Mouse (Mus musculus) heart, embryonic 16.5 days (tissue): ENCODE results near the gene Gm39653. TPM values are rescaled to one million over a fixed set of nuclear protein-coding genes. Genes with fewer than 3 reads are reported as not detected.

ENCODE experiments used
- ATAC-seq: fragments of 200-750 bp; cut with Nextera tagmentation; replicated peaks from 2 replicates; pipeline ENCODE4 v1.8.0; 2017; ENCODE audit warnings: moderate number of reproducible peaks; ENCODE audit not compliant: insufficient read depth, low FRiP score; ENCODE audit errors: extremely low read depth
- H3K27ac ChIP-seq: fragments of 300-500 bp; sonication (generic); 2 replicates; pipeline ENCODE4 v1.5.1; 2014; ENCODE audit warnings: mild to moderate bottlenecking, low read length, control low read depth, moderate library complexity
- H3K27me3 ChIP-seq: fragments of 300-500 bp; sonication (generic); 2 replicates; pipeline ENCODE4 v1.6.1; 2014; ENCODE audit warnings: low read length, mixed read lengths; ENCODE audit not compliant: control insufficient read depth, insufficient read depth
- H3K36me3 ChIP-seq: fragments of 300-500 bp; sonication (generic); 2 replicates; pipeline ENCODE4 v1.6.1; 2014; ENCODE audit not compliant: control insufficient read depth, insufficient read depth
- H3K4me1 ChIP-seq: fragments of 300-500 bp; sonication (generic); 2 replicates; pipeline ENCODE4 v1.6.1; 2014; ENCODE audit warnings: low read length, mixed read lengths; ENCODE audit not compliant: control insufficient read depth, insufficient read depth
- H3K4me2 ChIP-seq: fragments of 300-500 bp; sonication (generic); 2 replicates; pipeline ENCODE4 v1.6.1; 2014; ENCODE audit warnings: low read depth, mild to moderate bottlenecking, control low read depth, low read length
- H3K4me3 ChIP-seq: fragments of 300-500 bp; sonication (generic); 2 replicates; pipeline ENCODE4 v1.5.1; 2014; ENCODE audit warnings: mild to moderate bottlenecking, control low read depth, low read length
- H3K9ac ChIP-seq: fragments of 300-500 bp; sonication (generic); 2 replicates; pipeline ENCODE4 v1.6.1; 2014; ENCODE audit warnings: low read length, control low read depth
- H3K9me3 ChIP-seq: fragments of 300-500 bp; sonication (generic); replicated peaks from 2 replicates; pipeline ENCODE4 v1.6.1; 2016; ENCODE audit warnings: low read length; ENCODE audit not compliant: control insufficient read depth
- WGBS: fragments of 180-500 bp; shearing (Covaris S2); extraction: QIAGEN DNeasy Blood & Tissue Kit; methylation state at CpG from one replicate; pipeline ENCODE4 v1.1.7; 2014; 5-methylcytosine and 5-hydroxymethylcytosine counted together
- polyA plus RNA-seq: library from polyadenylated mRNA; unstranded; fragments of >200 nt; fragmentation: Nextera tagmentation; extraction: Ambion mirVana; gene quantifications from 2 replicates; pipeline ENCODE4 v1.2.1, GENCODE M21; 2015

Gene Gm39653
- polyA plus RNA-seq = not detected in 2 replicates

GRCm38 (mm10) chr1:63615668-63616067 is at the start of gene Gm39653:
Gene Gm39653, plus strand, starts transcription at chr1:63615968.
- Histone ChIP-seq H3K4me3 (no peak within 1 kb of the TSS), H3K36me3 (no peaks in the 10 kb centered on the region), H3K4me2 (no peak within 1 kb of the TSS), H3K9me3 (no peaks in the 10 kb centered on the region), H3K4me1 (no peaks in the 10 kb centered on the region), H3K27me3 (no peaks in the 10 kb centered on the region; the same call in 1 of the 2 replicates), H3K27ac (no peak within 1 kb of the TSS), H3K9ac (no peak within 1 kb of the TSS)
- whole genome bisulfite sequencing = 70% methylated on average over 3 of the region's 3 CpGs
- no peak for ATAC-seq

GRCm38 (mm10) chr1:63566501-63566900 is 49.3 kb upstream of the Gm39653 start:
- H3K27ac ChIP-seq = no peak overlapping the region
- no peak overlapping the region for H3K9ac ChIP-seq
- no peak overlapping the region for H3K4me2 ChIP-seq
- no peak overlapping the region for H3K4me3 ChIP-seq
- no peaks in the 10 kb centered on the region for H3K9me3 ChIP-seq
- ATAC-seq = no peak
- no peaks in the 10 kb centered on the region for H3K36me3 ChIP-seq
- 30% methylated on average over 7 of the region's 7 CpGs for WGBS
- H3K27me3 ChIP-seq = no peaks in the 10 kb centered on the region
- no peaks in the 10 kb centered on the region; the same call in 1 of the 2 replicates for H3K4me1 ChIP-seq

- Histone ChIP-seq H3K27ac (no peak overlapping the region), H3K4me2 (no peak overlapping the region), H3K4me3 (no peak overlapping the region), H3K9ac (no peak overlapping the region), H3K36me3 (no peaks in the 10 kb centered on the region), H3K9me3 (no peaks in the 10 kb centered on the region), H3K27me3 (no peaks in the 10 kb centered on the region), H3K4me1 (no peaks in the 10 kb centered on the region; the same call in 1 of the 2 replicates)
- no peak for ATAC-seq
- 16% methylated on average over 4 of the region's 4 CpGs for WGBS
Observed at GRCm38 (mm10) chr1:63567031-63567430, 48.7 kb upstream of the Gm39653 start.

GRCm38 (mm10) chr1:63572229-63572628 is 43.5 kb upstream of the Gm39653 start:
- 52% methylated on average over 7 of the region's 7 CpGs for WGBS
- no peaks in the 10 kb centered on the region for H3K4me1 ChIP-seq
- no peak overlapping the region for H3K4me2 ChIP-seq
- H3K9me3 ChIP-seq = no peaks in the 10 kb centered on the region
- H3K9ac ChIP-seq = no peak overlapping the region
- no peaks in the 10 kb centered on the region for H3K36me3 ChIP-seq
- H3K4me3 ChIP-seq = no peak overlapping the region
- no peaks in the 10 kb centered on the region for H3K27me3 ChIP-seq
- no peak overlapping the region for H3K27ac ChIP-seq
- ATAC-seq = no peak

GRCm38 (mm10) chr1:63573432-63573831 is 42.3 kb upstream of the Gm39653 start:
- Histone ChIP-seq H3K27me3 (no peaks in the 10 kb centered on the region), H3K27ac (no peak overlapping the region), H3K4me2 (no peak overlapping the region), H3K4me3 (no peak overlapping the region), H3K9me3 (no peaks in the 10 kb centered on the region), H3K36me3 (no peaks in the 10 kb centered on the region), H3K9ac (no peak overlapping the region), H3K4me1 (no peaks in the 10 kb centered on the region)
- ATAC-seq = no peak
- WGBS = 68% methylated on average over 6 of the region's 6 CpGs

GRCm38 (mm10) chr1:63573864-63574611 is 41.7 kb upstream of the Gm39653 start:
- Histone ChIP-seq H3K36me3 (no peaks in the 10 kb centered on the region), H3K4me2 (no peak overlapping the region), H3K4me1 (no peaks in the 10 kb centered on the region), H3K27me3 (no peaks in the 10 kb centered on the region), H3K27ac (no peak overlapping the region), H3K4me3 (no peak overlapping the region), H3K9me3 (no peaks in the 10 kb centered on the region), H3K9ac (no peak overlapping the region)
- WGBS = 61% methylated on average over 12 of the region's 12 CpGs
- no peak for ATAC-seq

- H3K27me3 ChIP-seq = no peaks in the 10 kb centered on the region
- no peak overlapping the region for H3K9ac ChIP-seq
- no peak overlapping the region for H3K27ac ChIP-seq
- H3K4me2 ChIP-seq = no peak overlapping the region
- no peak overlapping the region for H3K4me3 ChIP-seq
- H3K36me3 ChIP-seq = no peaks in the 10 kb centered on the region
- ATAC-seq = no peak
- 60% methylated on average over 5 of the region's 5 CpGs for WGBS
- no peaks in the 10 kb centered on the region for H3K4me1 ChIP-seq
- no peaks in the 10 kb centered on the region for H3K9me3 ChIP-seq
Observed at GRCm38 (mm10) chr1:63576803-63577202, 39.0 kb upstream of the Gm39653 start.

- Histone ChIP-seq H3K9ac (no peak overlapping the region), H3K36me3 (no peaks in the 10 kb centered on the region), H3K9me3 (no peaks in the 10 kb centered on the region), H3K4me3 (no peak overlapping the region), H3K27me3 (no peaks in the 10 kb centered on the region), H3K4me2 (no peak overlapping the region), H3K4me1 (no peaks in the 10 kb centered on the region), H3K27ac (no peak overlapping the region)
- 70% methylated on average over 8 of the region's 8 CpGs for WGBS
- no peak for ATAC-seq
Observed at GRCm38 (mm10) chr1:63579153-63579552, 36.6 kb upstream of the Gm39653 start.

GRCm38 (mm10) chr1:63586869-63587268 is 28.9 kb upstream of the Gm39653 start:
- 78% methylated on average over 7 of the region's 7 CpGs for WGBS
- H3K4me2 ChIP-seq = no peak overlapping the region
- no peak overlapping the region for H3K9ac ChIP-seq
- H3K9me3 ChIP-seq = no peaks in the 10 kb centered on the region
- no peak for ATAC-seq
- H3K4me3 ChIP-seq = no peak overlapping the region
- no peaks in the 10 kb centered on the region for H3K36me3 ChIP-seq
- no peak overlapping the region for H3K27ac ChIP-seq
- H3K4me1 ChIP-seq = no peaks in the 10 kb centered on the region
- no peaks in the 10 kb centered on the region for H3K27me3 ChIP-seq
